Mouse (Mus musculus): ENCODE data around the gene Zfp119b. TPM values are rescaled to one million over a fixed set of nuclear protein-coding genes. Genes with fewer than 3 reads are reported as not detected.

Gene Zfp119b
- polyA plus RNA-seq, 1 experiment from 2014 or later: 11.0 TPM

- Histone ChIP-seq H3K27me3 (replicated peaks; ENCODE audit: insufficient read depth, low read length) (no peaks in the 10 kb centered on the region), H3K4me1 (ENCODE audit: insufficient read depth, low read depth, low read length) (peaks cover 4% of the 10 kb centered on the region; the same call in 1 of the 2 replicates), H3K4me2 (replicated peaks; ENCODE audit: low read depth, low read length) (peak overlapping the region; percentile 41), H3K36me3 (ENCODE audit: insufficient read depth, low read length) (no peaks in the 10 kb centered on the region), H3K4me3 (ENCODE audit: low read depth, low read length) (peak overlapping the region; percentile 46; the same call in 1 of the 2 replicates), H3K27ac (ENCODE audit: low read length) (peak overlapping the region; percentile 90), H3K9me3 (ENCODE audit: low read length) (no peaks in the 10 kb centered on the region), H3K9ac (replicated peaks; ENCODE audit: low read depth) (no peak overlapping the region)
- TF ChIP-seq CTCF (IDR thresholded peaks at IDR 0.05): no peak
- no peak for TF ChIP-seq EP300 (IDR thresholded peaks at IDR 0.05)
- DNase-seq (ENCODE audit: low spot score) (no peak), ATAC-seq (no peak)
- WGBS: 25% methylated on average over 2 of the region's 2 CpGs
Observed at GRCm38 (mm10) chr17:55958584-55958886, 9.2 kb upstream of the Zfp119b start.

- DNase-seq (ENCODE audit: low spot score): no peak
- no peaks in the 10 kb centered on the region for H3K36me3 ChIP-seq (ENCODE audit: insufficient read depth, low read length)
- peak overlapping the region; percentile 41 for H3K4me2 ChIP-seq (replicated peaks; ENCODE audit: low read depth, low read length)
- TF ChIP-seq CTCF (IDR thresholded peaks at IDR 0.05): no peak
- TF ChIP-seq EP300 (IDR thresholded peaks at IDR 0.05): no peak
- H3K9me3 ChIP-seq (ENCODE audit: low read length): no peaks in the 10 kb centered on the region
- no peak for ATAC-seq
- 72% methylated on average over 13 of the region's 13 CpGs for WGBS
- peak overlapping the region; percentile 90; the same call in 1 of the 2 replicates for H3K27ac ChIP-seq (ENCODE audit: low read length)
- no peaks in the 10 kb centered on the region for H3K27me3 ChIP-seq (replicated peaks; ENCODE audit: insufficient read depth, low read length)
- no peak overlapping the region for H3K4me3 ChIP-seq (ENCODE audit: low read depth, low read length)
- no peak overlapping the region for H3K9ac ChIP-seq (replicated peaks; ENCODE audit: low read depth)
- peaks cover 4% of the 10 kb centered on the region; the same call in 1 of the 2 replicates for H3K4me1 ChIP-seq (ENCODE audit: insufficient read depth, low read depth, low read length)
Observed at GRCm38 (mm10) chr17:55957726-55958583, 8.7 kb upstream of the Zfp119b start.

GRCm38 (mm10) chr17:55957168-55957567, 7.9 kb upstream of the Zfp119b start:
- Histone ChIP-seq H3K9me3 (ENCODE audit: low read length) (no peaks in the 10 kb centered on the region), H3K4me1 (ENCODE audit: insufficient read depth, low read depth, low read length) (peaks cover 4% of the 10 kb centered on the region; the same call in 1 of the 2 replicates), H3K27ac (ENCODE audit: low read length) (no peak overlapping the region), H3K4me2 (replicated peaks; ENCODE audit: low read depth, low read length) (no peak overlapping the region), H3K9ac (replicated peaks; ENCODE audit: low read depth) (no peak overlapping the region), H3K4me3 (ENCODE audit: low read depth, low read length) (no peak overlapping the region), H3K27me3 (replicated peaks; ENCODE audit: insufficient read depth, low read length) (no peaks in the 10 kb centered on the region), H3K36me3 (ENCODE audit: insufficient read depth, low read length) (no peaks in the 10 kb centered on the region)
- whole genome bisulfite sequencing: 15% methylated on average over 9 of the region's 9 CpGs
- DNase-seq (ENCODE audit: low spot score) (peak; percentile 85), ATAC-seq (no peak)
- TF ChIP-seq CTCF (IDR thresholded peaks at IDR 0.05) (peak; percentile 89), EP300 (IDR thresholded peaks at IDR 0.05) (no peak)

- H3K27me3 ChIP-seq (replicated peaks; ENCODE audit: insufficient read depth, low read length): no peaks in the 10 kb centered on the region
- ATAC-seq (no peak), DNase-seq (ENCODE audit: low spot score) (no peak)
- no peaks in the 10 kb centered on the region for H3K36me3 ChIP-seq (ENCODE audit: insufficient read depth, low read length)
- H3K4me3 ChIP-seq (ENCODE audit: low read depth, low read length): 0 out of 2 replicates have a peak overlapping the region, but pooled peaks have one; percentile 19
- WGBS: 38% methylated on average over 6 of the region's 6 CpGs
- peak overlapping the region; percentile 44; the same call in 1 of the 2 replicates for H3K4me2 ChIP-seq (replicated peaks; ENCODE audit: low read depth, low read length)
- TF ChIP-seq EP300 (IDR thresholded peaks at IDR 0.05) (no peak), CTCF (IDR thresholded peaks at IDR 0.05) (no peak; the same call in 1 of the 2 replicates)
- no peak overlapping the region for H3K9ac ChIP-seq (replicated peaks; ENCODE audit: low read depth)
- no peaks in the 10 kb centered on the region for H3K9me3 ChIP-seq (ENCODE audit: low read length)
- H3K4me1 ChIP-seq (ENCODE audit: insufficient read depth, low read depth, low read length): peaks cover 4% of the 10 kb centered on the region; the same call in 1 of the 2 replicates
- H3K27ac ChIP-seq (ENCODE audit: low read length): no peak overlapping the region
Observed at GRCm38 (mm10) chr17:55956591-55956990, 7.3 kb upstream of the Zfp119b start.

GRCm38 (mm10) chr17:55956129-55956528, 6.8 kb upstream of the Zfp119b start:
- peak overlapping the region; percentile 19; the same call in 1 of the 2 replicates for H3K4me3 ChIP-seq (ENCODE audit: low read depth, low read length)
- H3K9me3 ChIP-seq (ENCODE audit: low read length): no peaks in the 10 kb centered on the region
- no peak overlapping the region for H3K27ac ChIP-seq (ENCODE audit: low read length)
- H3K27me3 ChIP-seq (replicated peaks; ENCODE audit: insufficient read depth, low read length): no peaks in the 10 kb centered on the region
- ATAC-seq (peak; percentile 14), DNase-seq (ENCODE audit: low spot score) (peak; percentile 80)
- no peak overlapping the region for H3K9ac ChIP-seq (replicated peaks; ENCODE audit: low read depth)
- WGBS: 2% methylated on average over 25 of the region's 26 CpGs
- H3K4me2 ChIP-seq (replicated peaks; ENCODE audit: low read depth, low read length): peak overlapping the region; percentile 44
- peak; percentile 10; the same call in 1 of the 2 replicates for TF ChIP-seq CTCF (IDR thresholded peaks at IDR 0.05)
- TF ChIP-seq EP300 (IDR thresholded peaks at IDR 0.05): no peak
- H3K4me1 ChIP-seq (ENCODE audit: insufficient read depth, low read depth, low read length): peaks cover 4% of the 10 kb centered on the region; the same call in 1 of the 2 replicates
- H3K36me3 ChIP-seq (ENCODE audit: insufficient read depth, low read length): no peaks in the 10 kb centered on the region

- DNase-seq (ENCODE audit: low spot score): no peak
- H3K4me3 ChIP-seq (ENCODE audit: low read depth, low read length): no peak overlapping the region
- no peaks in the 10 kb centered on the region for H3K27me3 ChIP-seq (replicated peaks; ENCODE audit: insufficient read depth, low read length)
- no peak overlapping the region for H3K27ac ChIP-seq (ENCODE audit: low read length)
- H3K36me3 ChIP-seq (ENCODE audit: insufficient read depth, low read length): no peaks in the 10 kb centered on the region
- H3K4me1 ChIP-seq (ENCODE audit: insufficient read depth, low read depth, low read length): peaks cover 4% of the 10 kb centered on the region; the same call in 1 of the 2 replicates
- 36% methylated on average over 16 of the region's 16 CpGs for WGBS
- TF ChIP-seq EP300 (IDR thresholded peaks at IDR 0.05) (no peak), CTCF (IDR thresholded peaks at IDR 0.05) (no peak)
- no peak overlapping the region for H3K4me2 ChIP-seq (replicated peaks; ENCODE audit: low read depth, low read length)
- no peaks in the 10 kb centered on the region for H3K9me3 ChIP-seq (ENCODE audit: low read length)
- ATAC-seq: no peak
- no peak overlapping the region for H3K9ac ChIP-seq (replicated peaks; ENCODE audit: low read depth)
Observed at GRCm38 (mm10) chr17:55954229-55954628, 4.9 kb upstream of the Zfp119b start.
